Mouse (Mus musculus) embryonic facial prominence, embryonic 12.5 days (tissue): ENCODE data around the gene Cacna1a. TPM values are rescaled to one million over a fixed set of nuclear protein-coding genes. Genes with fewer than 3 reads are reported as not detected.
A peak's percentile ranks its signal among the peaks of the same experiment; 100 is the strongest.

Source experiments
- ATAC-seq: fragments of 200-750 bp; cut with Nextera tagmentation; 2 replicates; pipeline ENCODE4 v1.8.0; 2017; ENCODE audit not compliant: insufficient number of reproducible peaks, insufficient read depth, low FRiP score, low TSS enrichment
- H3K27ac ChIP-seq: fragments of 300-500 bp; sonication (generic); 2 replicates; pipeline ENCODE4 v1.5.1; 2016; ENCODE audit warnings: mild to moderate bottlenecking
- H3K27me3 ChIP-seq: fragments of 300-500 bp; sonication (generic); 2 replicates; pipeline ENCODE4 v1.6.1; 2016; ENCODE audit warnings: mild to moderate bottlenecking, moderate library complexity
- H3K36me3 ChIP-seq: fragments of 300-500 bp; sonication (generic); 2 replicates; pipeline ENCODE4 v1.6.1; 2016; ENCODE audit warnings: mild to moderate bottlenecking
- H3K4me1 ChIP-seq: fragments of 300-500 bp; sonication (generic); 2 replicates; pipeline ENCODE4 v1.6.1; 2016
- H3K4me2 ChIP-seq: fragments of 300-500 bp; sonication (generic); replicated peaks from 2 replicates; pipeline ENCODE4 v1.6.1; 2016; ENCODE audit warnings: mild to moderate bottlenecking, moderate library complexity
- H3K4me3 ChIP-seq: fragments of 300-500 bp; sonication (generic); 2 replicates; pipeline ENCODE4 v1.5.1; 2016; ENCODE audit warnings: mild to moderate bottlenecking
- H3K9ac ChIP-seq: fragments of 300-500 bp; sonication (generic); 2 replicates; pipeline ENCODE4 v1.6.1; 2016; ENCODE audit warnings: mild to moderate bottlenecking, moderate library complexity
- H3K9me3 ChIP-seq: fragments of 300-500 bp; sonication (generic); 2 replicates; pipeline ENCODE4 v1.6.1; 2016; ENCODE audit warnings: mild to moderate bottlenecking, moderate library complexity
- WGBS: fragments of 180-500 bp; shearing (Covaris S2); methylation state at CpG from one replicate; pipeline ENCODE4 v1.1.7; 2016; 5-methylcytosine and 5-hydroxymethylcytosine counted together
- polyA plus RNA-seq: library from polyadenylated mRNA; unstranded; fragments of >200 nt; fragmentation: Nextera tagmentation; extraction: Ambion mirVana; gene quantifications from 2 replicates; pipeline ENCODE4 v1.2.1, GENCODE M21; 2016

Cacna1a gene
- polyA plus RNA-seq, 1 experiment from 2014 or later: 11.0 TPM

GRCm38 (mm10) chr8:84631813-84632212 lies 243.6 kb downstream of the Cacna1a start:
- ATAC-seq: no peak
- no peaks in the 10 kb centered on the region for H3K36me3 ChIP-seq
- H3K4me2 ChIP-seq: no peak overlapping the region
- no peak overlapping the region for H3K27ac ChIP-seq
- H3K9me3 ChIP-seq: no peaks in the 10 kb centered on the region
- H3K4me1 ChIP-seq: peaks cover 20% of the 10 kb centered on the region
- no peak overlapping the region for H3K4me3 ChIP-seq
- no peaks in the 10 kb centered on the region for H3K27me3 ChIP-seq
- 88% methylated on average over 4 of the region's 4 CpGs for WGBS
- no peak overlapping the region for H3K9ac ChIP-seq

- Histone ChIP-seq H3K27me3 (no peaks in the 10 kb centered on the region), H3K4me3 (no peak overlapping the region), H3K27ac (0 out of 2 replicates have a peak overlapping the region, but pooled peaks have one; percentile 77), H3K9me3 (no peaks in the 10 kb centered on the region), H3K9ac (no peak overlapping the region), H3K4me2 (no peak overlapping the region), H3K36me3 (no peaks in the 10 kb centered on the region), H3K4me1 (peaks cover 30% of the 10 kb centered on the region)
- ATAC-seq: no peak
- 45% methylated on average over 10 of the region's 10 CpGs for WGBS
Observed at GRCm38 (mm10) chr8:84633841-84634584, 245.8 kb downstream of the Cacna1a start.

GRCm38 (mm10) chr8:84634849-84635304 lies 246.6 kb downstream of the Cacna1a start:
- H3K4me2 ChIP-seq: no peak overlapping the region
- no peak for ATAC-seq
- peak overlapping the region; percentile 51 for H3K9ac ChIP-seq
- no peaks in the 10 kb centered on the region for H3K36me3 ChIP-seq
- peak overlapping the region; percentile 77 for H3K27ac ChIP-seq
- H3K4me1 ChIP-seq: peaks cover 30% of the 10 kb centered on the region
- H3K9me3 ChIP-seq: no peaks in the 10 kb centered on the region
- no peaks in the 10 kb centered on the region for H3K27me3 ChIP-seq
- WGBS: 45% methylated on average over 9 of the region's 9 CpGs
- H3K4me3 ChIP-seq: no peak overlapping the region

GRCm38 (mm10) chr8:84635397-84636050 lies 247.3 kb downstream of the Cacna1a start:
- Histone ChIP-seq H3K4me3 (no peak overlapping the region), H3K36me3 (no peaks in the 10 kb centered on the region), H3K9ac (peak overlapping the region; percentile 51), H3K4me2 (no peak overlapping the region), H3K27me3 (no peaks in the 10 kb centered on the region), H3K27ac (peak overlapping the region; percentile 77; the same call in 1 of the 2 replicates), H3K9me3 (no peaks in the 10 kb centered on the region), H3K4me1 (peaks cover 31% of the 10 kb centered on the region)
- whole genome bisulfite sequencing: 61% methylated on average over 14 of the region's 14 CpGs
- no peak for ATAC-seq

GRCm38 (mm10) chr8:84636051-84636691 lies 247.9 kb downstream of the Cacna1a start:
- H3K27me3 ChIP-seq: no peaks in the 10 kb centered on the region
- no peak overlapping the region for H3K9ac ChIP-seq
- no peak overlapping the region for H3K4me2 ChIP-seq
- no peaks in the 10 kb centered on the region for H3K9me3 ChIP-seq
- no peak overlapping the region for H3K27ac ChIP-seq
- peaks cover 34% of the 10 kb centered on the region for H3K4me1 ChIP-seq
- ATAC-seq: no peak
- H3K4me3 ChIP-seq: no peak overlapping the region
- 83% methylated on average over 17 of the region's 17 CpGs for WGBS
- H3K36me3 ChIP-seq: no peaks in the 10 kb centered on the region

- Histone ChIP-seq H3K4me2 (peak overlapping the region; percentile 74), H3K9me3 (no peaks in the 10 kb centered on the region), H3K27ac (peak overlapping the region; percentile 97), H3K4me1 (peaks cover 34% of the 10 kb centered on the region), H3K9ac (peak overlapping the region; percentile 79), H3K27me3 (no peaks in the 10 kb centered on the region), H3K4me3 (peak overlapping the region; percentile 46), H3K36me3 (no peaks in the 10 kb centered on the region)
- WGBS: 32% methylated on average over 8 of the region's 8 CpGs
- no peak for ATAC-seq
Observed at GRCm38 (mm10) chr8:84637946-84638554, 249.8 kb downstream of the Cacna1a start.

- peak overlapping the region; percentile 97 for H3K27ac ChIP-seq
- peak overlapping the region; percentile 74 for H3K4me2 ChIP-seq
- H3K9ac ChIP-seq: peak overlapping the region; percentile 79
- no peaks in the 10 kb centered on the region for H3K27me3 ChIP-seq
- peak; percentile 12 for ATAC-seq
- H3K4me1 ChIP-seq: peaks cover 34% of the 10 kb centered on the region
- 0% methylated on average over 43 of the region's 52 CpGs for WGBS
- H3K4me3 ChIP-seq: peak overlapping the region; percentile 46
- no peaks in the 10 kb centered on the region for H3K36me3 ChIP-seq
- H3K9me3 ChIP-seq: no peaks in the 10 kb centered on the region
Observed at GRCm38 (mm10) chr8:84638555-84639161, 250.4 kb downstream of the Cacna1a start.

- Histone ChIP-seq H3K27ac (peak overlapping the region; percentile 97), H3K4me2 (peak overlapping the region; percentile 74), H3K36me3 (no peaks in the 10 kb centered on the region), H3K9me3 (no peaks in the 10 kb centered on the region), H3K4me1 (peaks cover 34% of the 10 kb centered on the region), H3K9ac (peak overlapping the region; percentile 79), H3K27me3 (no peaks in the 10 kb centered on the region), H3K4me3 (peak overlapping the region; percentile 46)
- under 1% methylated on average over 106 of the region's 106 CpGs for WGBS
- ATAC-seq: peak; percentile 91
Observed at GRCm38 (mm10) chr8:84639162-84640009, 251.1 kb downstream of the Cacna1a start.

GRCm38 (mm10) chr8:84640010-84640588 lies 251.9 kb downstream of the Cacna1a start:
- no peaks in the 10 kb centered on the region for H3K36me3 ChIP-seq
- peak overlapping the region; percentile 19; the same call in 1 of the 2 replicates for H3K27ac ChIP-seq
- H3K9ac ChIP-seq: peak overlapping the region; percentile 40
- 21% methylated on average over 9 of the region's 9 CpGs for WGBS
- no peaks in the 10 kb centered on the region for H3K27me3 ChIP-seq
- ATAC-seq: no peak
- no peaks in the 10 kb centered on the region for H3K9me3 ChIP-seq
- H3K4me1 ChIP-seq: peaks cover 27% of the 10 kb centered on the region
- H3K4me3 ChIP-seq: peak overlapping the region; percentile 46
- H3K4me2 ChIP-seq: peak overlapping the region; percentile 74

- H3K4me3 ChIP-seq: no peak overlapping the region
- peak overlapping the region; percentile 19; the same call in 1 of the 2 replicates for H3K27ac ChIP-seq
- H3K4me2 ChIP-seq: peak overlapping the region; percentile 29
- no peak for ATAC-seq
- H3K9ac ChIP-seq: no peak overlapping the region
- no peaks in the 10 kb centered on the region for H3K27me3 ChIP-seq
- peaks cover 20% of the 10 kb centered on the region for H3K4me1 ChIP-seq
- no peaks in the 10 kb centered on the region for H3K36me3 ChIP-seq
- no peaks in the 10 kb centered on the region for H3K9me3 ChIP-seq
- WGBS: 71% methylated on average over 7 of the region's 7 CpGs
Observed at GRCm38 (mm10) chr8:84640617-84641294, 252.5 kb downstream of the Cacna1a start.
